Mouse (Mus musculus): ENCODE measurements around the gene Dimt1.
"Not testable (repeated sequence)": the region's sequence is repeated elsewhere in the genome, so short reads cannot be mapped to it uniquely, and the experiment has no call there.

The Dimt1 gene

DNA sequence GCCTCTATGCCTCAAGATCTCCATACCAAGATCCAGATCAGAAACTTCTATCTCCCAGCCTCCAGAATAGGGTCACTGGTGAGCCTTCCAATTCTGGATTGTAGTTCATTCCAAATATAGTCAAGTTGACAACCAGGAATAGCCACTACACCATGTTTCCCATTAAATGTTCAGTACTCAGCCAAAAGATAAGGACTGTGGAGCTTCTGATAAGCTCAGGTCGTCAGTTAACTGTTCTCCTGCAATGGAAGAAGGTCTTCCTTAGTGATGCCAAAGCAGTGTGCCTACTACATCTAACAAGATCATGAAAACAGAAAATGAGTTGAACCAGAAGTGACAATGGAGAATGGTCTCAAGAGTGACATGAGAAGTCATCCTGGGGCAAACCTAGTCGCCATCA, 50.0 kb downstream of the Dimt1 start:
- no peak for DNase-seq

- not testable (repeated sequence) for DNase-seq
Measured at GRCm38 (mm10) chr13:106997557-106997956, 50.6 kb downstream of the Dimt1 start.

DNA sequence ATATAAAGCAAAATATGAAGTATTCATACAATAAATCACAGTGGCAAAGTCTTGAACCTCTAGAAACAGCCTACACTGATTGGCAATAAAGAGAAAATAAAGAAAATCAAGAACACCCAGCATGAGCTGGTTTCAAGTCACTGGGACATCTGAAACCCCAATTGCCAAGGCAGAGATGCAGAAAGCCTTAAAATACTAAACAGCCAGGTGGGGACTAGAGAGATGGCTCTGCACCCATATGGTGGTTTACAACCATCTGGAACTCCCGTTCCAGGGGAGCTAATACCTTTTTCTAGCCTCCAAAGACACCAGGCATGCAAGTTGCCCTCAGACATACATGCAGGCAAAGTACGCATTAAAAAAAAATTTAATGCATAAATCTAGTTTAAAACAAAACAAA, 51.1 kb downstream of the Dimt1 start:
- no peak for DNase-seq

DNA sequence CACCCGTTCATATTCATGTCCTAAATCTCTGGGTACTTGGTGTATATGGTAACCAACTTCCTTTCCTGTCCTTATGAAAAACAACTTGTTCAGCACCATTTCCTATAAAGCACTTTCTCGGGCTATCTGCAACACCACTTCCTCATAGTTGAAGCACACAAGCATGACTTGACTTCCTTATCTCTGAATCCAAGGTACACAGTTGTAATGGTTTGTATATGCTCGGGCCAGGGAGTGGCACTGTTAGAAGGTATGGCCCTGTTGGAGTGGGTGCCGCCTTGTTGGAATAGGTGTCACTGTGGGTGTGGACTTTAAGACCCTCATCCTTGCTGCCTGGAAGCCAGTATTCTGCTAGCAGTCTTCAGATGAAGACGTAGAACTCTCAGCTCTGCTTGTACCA, 51.7 kb downstream of the Dimt1 start:
- peak; percentile 4 for DNase-seq

DNA sequence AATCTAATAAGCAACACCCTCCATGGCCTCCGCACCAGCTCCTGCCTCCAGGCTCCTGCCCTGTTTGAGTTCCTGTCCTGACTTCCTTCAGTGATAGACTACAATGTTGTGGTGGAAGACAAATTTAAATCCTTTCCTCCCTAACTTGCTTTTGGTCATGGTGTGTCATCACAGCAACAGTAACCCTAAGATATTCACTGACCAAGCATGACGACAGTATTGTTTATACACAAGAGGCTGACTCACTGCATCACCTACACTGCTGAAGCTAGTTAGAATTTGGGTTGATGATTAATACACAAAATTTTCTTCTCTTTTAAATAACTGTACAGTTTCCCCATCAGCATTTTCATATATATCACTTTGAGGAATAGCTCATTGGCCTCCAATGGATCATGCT, 56.3 kb downstream of the Dimt1 start:
- DNase-seq: no peak

GRCm38 (mm10) chr13:107008174-107008573, 61.2 kb downstream of the Dimt1 start:
- DNase-seq: no peak

Measured in kidney, adult 18-20 months (tissue).